Mouse (Mus musculus) yolk sac, embryonic 10.5 days (tissue): ENCODE data around the gene Rab11fip4.
A peak's percentile ranks its signal among the peaks of the same experiment; 100 is the strongest.

ENCODE experiments used
- DNase-seq: peaks from one replicate; pipeline ENCODE4 v3.0.0-alpha.2; 2017; ENCODE audit warnings: low spot score

The Rab11fip4 gene

GRCm38 (mm10) chr11:79614880-79615279, 23.9 kb downstream of the Rab11fip4 start:
- no peak for DNase-seq

DNA sequence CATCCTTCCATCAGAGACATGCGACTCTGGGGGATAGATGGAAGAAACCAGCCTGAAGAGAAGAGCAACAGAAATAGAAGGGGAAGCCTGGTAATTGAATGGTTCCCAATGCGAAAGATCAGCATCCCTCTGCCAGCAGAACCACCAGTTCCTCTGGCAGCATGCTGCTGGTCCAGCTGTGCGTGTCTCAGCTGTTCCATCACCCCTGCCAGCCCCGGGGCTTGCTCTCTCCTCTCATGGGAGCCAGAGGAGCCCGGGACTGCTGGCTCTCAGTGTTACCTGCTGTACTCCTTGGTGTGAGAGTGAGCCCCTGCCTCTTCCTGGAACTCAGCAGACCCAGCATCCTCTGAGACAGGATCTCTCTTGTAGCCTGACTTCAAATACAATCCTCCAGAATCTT, 24.9 kb downstream of the Rab11fip4 start:
- DNase-seq = no peak

DNA sequence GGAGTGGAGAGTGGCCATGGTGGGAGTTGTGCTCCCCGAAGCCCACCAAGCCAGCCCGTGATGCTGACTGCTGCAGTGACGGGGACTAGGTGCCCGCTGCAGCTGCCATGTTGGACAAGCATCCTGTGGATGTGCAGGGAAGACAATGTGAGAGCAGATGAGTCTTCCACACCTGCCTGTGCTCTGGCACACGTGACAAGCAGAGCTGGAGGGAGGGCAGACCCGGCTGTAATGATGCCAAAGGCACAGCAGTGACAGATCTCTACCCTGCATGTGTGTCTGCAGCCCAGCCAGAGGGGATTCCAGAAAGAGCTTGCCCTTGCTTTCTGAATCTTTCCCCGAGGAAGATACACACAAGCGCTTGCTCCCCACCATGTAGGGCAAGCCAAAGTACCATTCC, 27.0 kb downstream of the Rab11fip4 start:
- DNase-seq = no peak

DNA sequence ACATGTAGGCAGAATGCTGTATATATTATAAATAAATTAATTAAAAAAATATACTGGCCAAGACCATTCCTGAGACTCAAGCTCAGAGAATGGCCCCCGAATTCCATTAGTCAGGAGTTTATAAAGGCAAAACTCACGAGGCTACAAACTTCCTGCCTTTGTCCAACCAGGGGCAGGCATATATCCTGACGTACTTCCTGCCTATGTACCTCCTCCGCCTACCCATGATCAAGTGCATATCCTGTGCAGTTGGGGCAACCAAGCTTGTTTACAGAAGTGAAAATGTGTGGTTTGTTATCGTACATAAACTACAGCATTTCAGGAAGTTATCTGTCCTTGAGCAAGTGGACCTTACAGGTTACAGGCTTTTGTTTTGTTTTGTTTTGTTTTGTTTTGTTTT, 32.0 kb downstream of the Rab11fip4 start:
- DNase-seq = no peak

- peak; percentile 53 for DNase-seq
Observed at GRCm38 (mm10) chr11:79624801-79625302, 33.8 kb downstream of the Rab11fip4 start.

DNA sequence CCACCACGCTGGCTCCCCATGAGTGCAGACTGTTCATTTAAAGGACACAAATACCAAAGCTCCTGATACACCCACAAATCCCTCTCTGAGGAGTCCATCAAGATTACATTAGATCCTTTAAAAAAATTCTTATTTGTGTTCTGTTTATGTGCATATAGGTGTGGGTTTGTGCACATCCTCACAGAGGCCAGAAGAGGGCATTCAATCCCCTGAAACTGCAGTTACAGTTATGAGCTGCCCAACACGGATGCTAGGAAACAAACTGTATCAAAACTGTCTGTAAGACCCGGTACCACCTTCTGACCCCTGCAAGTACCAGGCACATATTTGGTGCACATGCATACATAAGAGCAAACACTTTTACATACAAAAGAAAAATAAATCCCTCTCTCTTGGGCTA, 37.7 kb downstream of the Rab11fip4 start:
- DNase-seq = no peak

DNA sequence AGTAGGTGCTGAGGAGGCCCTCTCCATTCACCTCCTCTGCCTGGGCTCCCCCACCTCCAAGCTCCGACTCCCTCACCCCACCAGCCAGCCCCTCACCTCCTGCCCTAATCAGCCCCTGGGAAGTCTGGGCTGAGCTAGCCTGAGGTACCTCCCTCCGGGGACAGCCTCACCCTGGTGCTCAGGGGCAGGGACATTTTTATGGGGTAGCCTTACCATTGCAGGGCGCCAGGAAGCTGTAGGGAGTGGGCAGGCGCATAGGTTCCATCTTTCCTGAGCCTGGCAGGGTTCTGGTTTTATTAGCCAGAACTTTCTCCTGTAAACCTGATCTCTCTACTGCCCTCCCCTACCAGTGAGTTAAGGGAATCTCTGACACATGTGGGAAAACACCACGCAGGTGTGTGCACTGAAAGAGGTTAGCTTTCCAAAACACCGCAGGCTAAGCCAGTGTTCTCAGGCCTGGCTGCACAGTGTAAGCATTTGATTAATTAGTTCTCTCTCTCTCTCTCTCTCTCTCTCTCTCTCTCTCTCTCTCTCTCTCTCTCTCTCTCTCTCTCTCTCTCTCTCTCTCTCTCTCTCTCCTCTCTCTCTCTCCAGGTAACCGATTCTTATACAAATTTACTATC, 38.9 kb downstream of the Rab11fip4 start:
- no peak for DNase-seq

GRCm38 (mm10) chr11:79630521-79630920, 39.5 kb downstream of the Rab11fip4 start:
- no peak for DNase-seq

DNA sequence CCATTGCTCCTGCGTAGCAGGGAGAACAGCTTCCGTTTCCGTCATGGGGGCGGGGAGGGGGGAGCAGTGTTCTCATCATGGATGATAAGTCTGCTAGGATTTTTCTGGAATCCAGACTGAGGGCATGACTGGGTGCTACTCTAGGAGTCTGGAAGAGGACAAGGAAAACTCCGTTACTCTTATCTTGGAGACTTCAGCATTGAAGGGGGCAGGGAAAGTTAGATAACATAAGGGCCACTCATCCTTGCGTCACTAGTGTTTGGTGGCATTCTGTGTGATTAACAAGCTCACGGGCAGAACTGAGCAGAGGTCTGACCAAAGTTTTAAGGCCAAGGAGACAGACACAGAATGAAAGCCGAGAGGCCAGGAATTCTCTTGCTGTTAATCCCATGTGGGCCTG, 42.4 kb downstream of the Rab11fip4 start:
- no peak for DNase-seq

DNA sequence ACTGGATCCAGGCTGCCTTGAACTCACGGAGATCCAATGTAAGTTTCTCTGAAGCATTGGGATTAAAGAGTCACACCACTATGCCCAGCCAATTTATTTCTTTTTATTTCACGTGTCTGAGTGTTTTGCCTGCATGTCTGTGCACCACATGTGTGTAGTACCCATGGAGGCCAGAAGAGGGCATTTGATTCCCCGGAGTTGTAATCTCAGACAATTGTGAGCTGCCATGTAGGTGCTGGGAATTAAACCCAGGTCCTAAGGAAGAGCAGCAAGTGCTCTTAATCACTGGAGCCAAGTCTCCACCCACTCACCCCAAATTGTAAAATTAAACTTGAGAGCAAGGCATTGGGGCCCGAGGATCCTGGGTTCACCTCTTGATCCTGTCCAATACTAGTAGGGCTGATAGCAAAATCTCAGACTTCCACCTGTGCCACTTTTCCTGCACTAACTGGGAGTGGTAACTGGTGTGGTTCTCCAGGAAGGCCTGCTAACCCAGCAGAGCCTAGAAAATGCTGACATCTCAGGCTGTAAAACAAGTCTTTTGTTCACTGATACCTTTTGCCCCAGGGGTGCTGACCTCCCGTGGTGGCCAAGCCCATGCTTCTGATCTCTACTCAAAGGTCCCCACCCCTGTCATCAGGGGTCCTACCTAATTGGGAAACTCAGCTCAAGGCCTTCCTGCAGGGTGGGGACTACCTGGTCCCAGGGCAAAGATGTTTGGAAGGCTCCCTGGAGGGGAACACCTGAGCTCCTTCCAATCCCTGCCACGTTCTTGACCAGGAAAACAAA, 44.8 kb downstream of the Rab11fip4 start:
- DNase-seq = no peak

- no peak for DNase-seq
Observed at GRCm38 (mm10) chr11:79636481-79636880, 45.5 kb downstream of the Rab11fip4 start.

GRCm38 (mm10) chr11:79638691-79639090, 47.7 kb downstream of the Rab11fip4 start:
- DNase-seq = no peak

- DNase-seq = no peak
Observed at GRCm38 (mm10) chr11:79640940-79641733, 50.1 kb downstream of the Rab11fip4 start.

DNA sequence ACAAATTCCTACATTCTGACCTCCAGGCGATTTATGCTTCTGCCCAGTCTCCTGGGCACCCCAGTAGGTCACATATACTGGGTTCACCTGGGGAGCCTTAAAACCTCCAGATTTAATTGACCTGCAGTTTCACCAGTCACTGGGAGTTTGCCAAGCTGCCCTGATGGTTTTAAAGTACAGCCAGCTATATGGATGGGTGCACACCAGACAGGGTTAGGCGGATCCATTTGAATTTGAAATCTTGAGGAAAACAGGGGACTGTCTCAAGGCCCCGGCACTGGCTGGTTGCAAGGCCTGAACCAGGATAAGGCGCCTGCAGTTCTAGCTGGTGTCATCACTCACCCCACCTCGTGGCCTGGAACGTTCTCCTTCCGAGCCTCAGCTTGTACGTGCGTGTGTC, 52.7 kb downstream of the Rab11fip4 start:
- DNase-seq = no peak

GRCm38 (mm10) chr11:79644717-79645191, 53.7 kb downstream of the Rab11fip4 start:
- DNase-seq = no peak

GRCm38 (mm10) chr11:79646026-79646425, 55.0 kb downstream of the Rab11fip4 start:
- no peak for DNase-seq

DNA sequence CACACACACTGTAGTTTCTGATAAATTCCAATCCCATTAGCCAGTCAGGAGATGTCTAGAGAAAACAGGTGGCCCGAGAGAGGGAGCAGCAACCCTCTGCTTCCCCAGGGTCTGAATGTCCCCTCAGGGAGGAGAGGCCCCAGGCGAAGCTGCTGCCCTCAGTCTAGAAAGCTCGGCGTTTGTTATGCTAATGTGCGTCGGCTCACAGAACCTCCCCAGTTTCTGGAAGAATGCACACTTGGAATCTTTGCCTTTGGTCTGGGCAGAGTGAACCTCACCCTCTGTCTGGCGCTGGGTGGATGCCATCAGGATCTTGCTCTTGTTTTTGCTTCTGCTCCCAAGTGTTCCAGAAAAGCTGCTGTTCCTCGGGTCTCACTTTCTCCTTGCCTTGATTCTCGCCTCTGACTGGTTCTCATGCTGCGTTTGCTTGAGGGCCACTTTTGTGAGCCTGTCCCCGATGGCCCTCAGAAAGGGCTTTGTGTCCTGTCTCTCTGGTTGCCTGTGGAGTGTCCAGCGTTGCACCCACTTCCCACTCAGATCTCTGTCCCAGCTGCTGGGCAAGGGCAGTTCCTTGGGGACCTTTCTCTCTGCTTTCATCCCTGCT, 55.6 kb downstream of the Rab11fip4 start:
- no peak for DNase-seq

- DNase-seq = no peak
Observed at GRCm38 (mm10) chr11:79647071-79647501, 56.1 kb downstream of the Rab11fip4 start.

- no peak for DNase-seq
Observed at GRCm38 (mm10) chr11:79650359-79650835, 59.4 kb downstream of the Rab11fip4 start.

GRCm38 (mm10) chr11:79652257-79652656, 61.2 kb downstream of the Rab11fip4 start:
- no peak for DNase-seq

- no peak for DNase-seq
Observed at GRCm38 (mm10) chr11:79652921-79653575, 62.0 kb downstream of the Rab11fip4 start.
